Mouse (Mus musculus): Measurements from ENCODE around the gene Zfp873.
A peak's percentile ranks its signal among the peaks of the same experiment; 100 is the strongest.
"Not testable (repeated sequence)": the region's sequence is repeated elsewhere in the genome, so short reads cannot be mapped to it uniquely, and the experiment has no call there.

Zfp873 gene

DNA sequence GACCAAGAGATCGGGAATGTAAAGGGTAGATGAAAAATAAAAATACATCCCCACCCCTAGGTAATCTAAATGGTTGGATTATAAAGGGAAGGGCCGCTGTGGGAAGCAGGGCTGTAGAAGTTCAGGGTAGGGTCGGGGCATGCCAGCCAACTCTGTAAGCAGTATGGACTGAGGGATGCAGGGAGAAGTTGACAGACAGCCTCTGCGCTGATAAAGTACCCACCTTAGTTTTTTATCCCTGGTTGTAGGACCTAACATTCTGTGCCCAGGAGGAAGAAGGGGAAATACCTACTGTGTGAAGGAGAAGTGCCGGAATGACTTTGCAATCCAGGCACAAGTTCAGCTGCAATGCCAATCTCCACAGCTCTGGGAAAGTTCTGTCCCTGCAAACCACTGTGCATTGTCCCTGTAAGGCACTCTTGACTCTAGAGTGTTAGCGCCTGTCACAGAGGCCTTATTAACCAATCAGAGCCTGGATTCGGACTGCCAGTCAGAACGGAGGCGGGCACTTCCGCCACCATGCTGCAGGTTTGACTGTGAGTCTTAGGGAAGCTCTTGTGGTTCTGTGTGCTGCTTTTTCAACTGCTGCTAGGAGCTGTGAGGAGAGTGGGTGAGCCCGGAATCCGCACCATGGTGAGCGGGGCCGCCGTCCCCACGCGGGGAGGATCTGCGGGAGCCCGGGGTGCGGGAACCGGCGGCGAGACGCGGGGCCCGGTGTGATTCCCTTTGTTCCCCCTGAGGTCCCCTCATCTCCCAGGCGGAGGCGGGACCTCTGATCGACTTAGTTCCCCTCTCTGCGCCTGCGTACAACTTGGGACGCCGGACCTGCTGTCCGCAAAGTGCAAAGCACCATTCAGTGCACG is at the start of gene Zfp873:
Gene Zfp873, plus strand, starts transcription at position 527 of the 863 bp plus-strand sequence.
- peak; percentile 99 for DNase-seq (ENCODE audit: low spot score)

DNA sequence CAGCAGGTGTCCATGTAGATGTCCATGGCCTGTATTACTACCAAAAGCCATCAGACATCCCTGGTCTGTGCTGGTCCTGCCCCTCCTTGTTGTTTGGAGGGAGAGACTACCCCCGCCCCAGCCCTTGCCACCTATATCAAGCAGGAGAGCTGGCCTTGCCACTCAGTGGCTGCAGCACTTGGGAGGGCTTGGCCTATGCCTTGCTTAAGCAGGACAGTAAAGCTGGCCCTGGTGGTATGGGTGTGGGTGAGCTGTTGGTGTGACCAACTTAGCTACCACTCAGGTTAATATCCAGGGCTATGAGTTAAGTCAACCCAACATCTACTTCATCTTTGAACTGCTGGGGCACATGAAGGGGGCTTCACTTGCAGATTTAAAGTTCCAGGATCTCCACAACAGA is 44.7 kb upstream of the Zfp873 start:
- DNase-seq (ENCODE audit: low spot score), result not testable (repeated sequence)

DNA sequence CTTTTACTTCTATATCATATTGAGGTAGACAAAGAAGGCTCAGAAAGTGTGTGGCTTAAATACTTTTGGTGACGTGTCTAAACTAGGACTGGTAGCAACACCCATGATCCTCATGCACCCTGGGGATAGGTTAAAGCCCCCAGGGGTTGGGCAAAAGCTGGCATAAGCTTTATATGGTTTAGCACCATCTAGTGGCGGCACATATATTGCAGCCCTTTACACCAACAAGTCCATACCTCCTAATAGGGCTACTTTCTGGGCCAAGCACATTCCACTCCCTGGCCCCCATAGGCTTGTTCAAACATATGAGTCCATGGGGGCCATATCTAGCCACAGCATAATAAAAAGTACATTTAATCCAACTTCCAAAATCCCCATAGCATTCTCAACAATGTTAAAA is 43.1 kb upstream of the Zfp873 start:
- not testable (repeated sequence) for DNase-seq (ENCODE audit: low spot score)

DNA sequence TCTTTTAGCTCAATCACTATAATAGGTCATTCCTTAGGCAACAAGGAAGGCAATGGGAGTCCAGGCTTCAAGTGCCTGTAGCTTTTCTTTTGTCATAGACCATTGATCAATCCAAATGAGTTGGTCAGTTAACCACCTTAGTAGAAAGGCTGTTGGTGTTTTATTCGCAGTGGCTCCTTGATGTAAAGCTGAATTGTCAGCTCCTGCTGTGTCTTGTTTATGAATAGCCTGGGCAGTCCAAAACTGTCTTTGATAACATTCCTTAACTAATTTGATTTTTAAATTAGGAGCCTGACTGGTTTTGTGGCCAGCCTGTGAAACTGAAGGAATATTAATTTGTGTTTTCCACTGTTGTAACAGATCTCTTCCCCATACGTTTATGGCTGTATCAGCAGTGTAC is 5.7 kb upstream of the Zfp873 start:
- no peak for DNase-seq (ENCODE audit: low spot score)

DNA sequence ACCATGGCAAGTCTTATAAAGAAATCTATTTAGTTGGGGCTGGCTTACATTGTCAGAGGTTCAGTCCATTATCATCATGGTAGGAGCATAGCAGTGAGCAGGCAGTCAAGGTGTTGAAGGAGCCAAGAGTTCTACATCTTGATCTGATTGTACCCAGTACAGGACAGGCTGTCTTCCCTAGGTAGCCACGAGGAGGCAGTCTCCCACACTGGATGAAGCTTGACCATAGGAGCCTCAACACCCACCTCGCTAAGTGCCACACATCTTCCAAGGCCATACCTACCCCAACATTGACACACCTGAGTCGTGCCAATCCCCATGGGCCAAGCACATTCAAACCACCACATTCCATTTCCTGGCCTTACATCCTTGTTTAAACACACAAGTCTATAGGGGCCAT is 1.3 kb upstream of the Zfp873 start:
- DNase-seq (ENCODE audit: low spot score), result no peak

DNA sequence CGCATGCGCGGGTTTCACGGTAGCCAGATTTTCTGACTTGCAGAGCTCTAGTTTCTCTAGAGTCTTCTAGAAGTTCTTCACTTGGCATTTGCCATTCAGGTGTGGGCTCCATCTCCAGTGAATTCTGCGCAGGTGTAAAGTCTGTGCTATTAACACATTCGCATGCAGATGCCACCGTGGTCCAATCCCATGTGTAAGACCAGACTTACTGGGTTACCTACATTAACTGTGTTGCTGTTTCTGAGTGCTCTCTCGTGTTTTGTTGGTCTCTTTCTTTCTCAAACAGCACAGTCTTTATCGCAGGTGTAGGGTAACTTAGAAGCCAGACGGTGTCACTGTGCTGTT is 509 bp downstream of the Zfp873 start:
- DNase-seq (ENCODE audit: low spot score), result not testable (repeated sequence)

DNA sequence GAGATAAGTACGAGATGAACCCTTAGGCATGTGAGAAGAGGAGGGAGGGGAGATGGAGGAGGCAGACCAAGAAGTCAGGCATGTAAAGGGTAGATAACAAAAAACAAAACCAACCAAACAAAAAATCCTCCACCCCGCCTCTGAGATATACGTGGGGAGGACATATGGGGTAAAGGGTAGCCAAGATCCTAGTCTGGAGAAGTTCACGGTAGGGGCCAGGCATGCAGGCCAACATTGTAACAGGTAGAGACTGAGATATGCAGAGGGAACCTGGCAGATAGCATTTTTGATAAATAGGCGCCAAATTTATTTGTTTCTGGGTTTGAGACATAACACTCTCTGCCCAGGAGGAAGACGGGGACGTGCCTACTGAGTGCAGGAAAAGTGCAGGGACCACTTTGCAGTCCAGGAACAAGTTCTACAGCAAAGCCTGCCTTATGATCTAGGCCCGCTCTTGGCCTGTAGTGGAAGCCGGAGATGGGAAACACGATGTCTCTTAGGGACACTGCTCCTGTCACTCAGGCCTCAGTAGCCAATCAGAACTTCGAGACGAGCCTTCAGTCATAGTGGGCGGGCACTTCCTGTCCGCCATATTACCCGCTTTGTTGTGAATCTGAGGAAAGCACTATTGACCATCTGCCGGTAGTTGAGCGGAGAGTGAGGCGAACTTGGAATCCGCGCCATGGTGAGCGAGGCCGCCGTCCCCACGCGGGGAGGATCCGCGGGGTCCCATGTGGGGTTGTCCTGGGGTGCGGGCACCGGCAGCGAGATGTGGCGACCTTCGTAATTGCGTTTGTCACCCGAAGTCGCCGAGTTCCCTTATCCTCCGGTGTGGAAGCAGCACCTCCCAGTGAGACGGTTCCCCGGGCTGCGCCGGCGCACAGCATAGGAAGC is 35.1 kb downstream of the Zfp873 start, which contains the start of gene BC024063:
Gene BC024063, plus strand, starts transcription at position 626 of the 894 bp plus-strand sequence.
- peak; percentile 97 for DNase-seq (ENCODE audit: low spot score)

DNA sequence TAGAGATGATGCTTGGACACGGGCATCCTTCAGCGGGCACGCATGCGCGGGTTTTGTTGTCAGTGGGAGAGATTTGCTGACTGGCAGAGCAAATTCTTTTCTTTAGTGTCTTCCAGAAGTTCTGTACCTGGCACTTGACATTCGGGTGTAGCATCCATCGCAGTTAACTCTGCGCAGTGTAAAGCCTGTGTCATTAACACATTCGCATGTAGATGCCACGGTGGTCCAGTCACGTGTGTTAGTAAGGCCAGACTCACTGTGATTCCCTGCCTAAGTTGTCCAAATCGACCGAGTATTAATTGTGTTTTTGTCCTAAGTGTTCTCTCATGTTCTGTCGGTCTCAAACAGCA is 35.7 kb downstream of the Zfp873 start:
- DNase-seq (ENCODE audit: low spot score), result not testable (repeated sequence)

Measured in MN1 (cell line).